Mouse (Mus musculus): ENCODE data around the gene Oscp1.

Oscp1 gene

DNA sequence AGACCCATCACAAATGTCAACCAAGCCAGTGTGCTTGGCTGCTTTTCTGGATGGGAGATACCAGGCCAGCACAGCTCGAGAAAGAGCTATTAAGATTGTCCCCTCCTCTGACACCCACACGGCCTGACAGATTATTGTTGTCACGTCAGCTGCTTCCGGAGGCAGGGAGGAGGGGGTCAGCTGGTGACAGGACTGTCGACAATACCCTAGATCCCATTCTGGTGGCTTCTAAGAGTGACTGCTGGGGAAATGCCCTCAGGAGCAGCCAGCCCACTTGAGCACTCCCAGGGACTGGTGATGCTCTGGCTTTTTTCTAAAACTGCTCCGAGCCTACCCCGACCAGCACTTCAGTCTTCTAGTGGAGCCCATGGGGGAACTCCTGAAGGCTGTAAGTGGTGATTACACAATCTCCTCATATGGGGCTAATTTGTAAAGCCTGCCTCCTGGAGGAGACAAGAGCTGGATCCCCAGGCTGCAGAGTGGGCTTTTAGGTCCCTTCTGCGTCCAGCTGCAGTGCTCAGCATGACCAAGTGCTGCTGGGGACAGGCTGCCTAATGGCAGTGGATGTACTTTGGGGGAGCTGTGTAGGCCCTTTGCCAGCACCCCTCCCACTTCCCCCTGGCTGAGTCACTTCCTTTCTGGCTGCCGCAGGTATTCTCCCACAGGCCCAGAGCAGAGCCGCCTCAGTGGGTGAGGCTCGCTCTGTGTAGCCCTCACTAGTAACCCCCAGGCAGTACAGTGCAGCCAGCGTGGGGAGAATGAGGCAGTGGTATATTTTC lies 52.2 kb downstream of the Oscp1 start:
- peak; percentile 91 for DNase-seq (ENCODE audit: low spot score)

DNA sequence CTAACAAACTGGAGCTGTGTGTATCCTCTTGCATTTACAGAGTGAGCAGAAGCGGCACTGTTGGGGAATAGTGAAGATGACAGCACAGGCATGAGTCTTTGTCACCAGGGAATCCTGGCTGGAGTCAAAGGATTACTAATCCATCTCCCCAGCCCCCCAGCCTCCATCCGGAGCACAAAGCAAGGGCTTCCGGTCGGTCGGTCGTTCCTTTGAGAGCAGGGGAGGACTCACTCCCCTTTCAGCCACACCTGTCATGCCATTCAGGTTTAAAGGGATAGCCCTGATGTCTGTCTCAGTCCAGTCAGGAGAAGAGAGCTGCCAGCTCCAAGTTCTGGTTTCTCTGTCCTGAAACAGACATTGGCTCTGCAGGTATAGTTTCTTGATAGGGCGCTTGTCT lies 52.8 kb downstream of the Oscp1 start:
- DNase-seq (ENCODE audit: low spot score) = no peak

- DNase-seq (ENCODE audit: low spot score) = no peak
These were observed 54.9 kb downstream of the Oscp1 start for GRCm38 (mm10) chr4:126113243-126113642.

DNA sequence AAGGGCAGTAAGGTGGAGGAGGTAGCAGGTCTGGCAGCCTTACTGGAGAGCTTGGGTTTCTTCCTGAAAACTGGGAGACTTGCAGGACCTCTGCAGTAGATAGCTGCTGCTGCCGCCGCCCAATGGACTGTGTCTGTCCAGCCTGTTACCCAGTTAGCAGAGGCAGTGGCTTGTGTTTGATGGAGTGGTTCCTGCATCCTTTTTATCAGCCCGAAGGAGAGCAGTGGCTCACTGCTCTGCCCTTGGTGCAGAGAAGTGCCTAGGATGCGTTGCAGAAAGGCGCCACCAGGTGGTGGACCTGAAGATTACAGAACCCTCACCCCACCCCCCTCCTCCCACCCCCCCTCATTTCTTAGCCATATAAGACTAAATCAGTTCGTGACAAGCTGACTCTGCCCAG lies 55.6 kb downstream of the Oscp1 start:
- DNase-seq (ENCODE audit: low spot score) = peak; percentile 58

- no peak for DNase-seq (ENCODE audit: low spot score)
These were observed 57.0 kb downstream of the Oscp1 start for GRCm38 (mm10) chr4:126115411-126115810.

DNA sequence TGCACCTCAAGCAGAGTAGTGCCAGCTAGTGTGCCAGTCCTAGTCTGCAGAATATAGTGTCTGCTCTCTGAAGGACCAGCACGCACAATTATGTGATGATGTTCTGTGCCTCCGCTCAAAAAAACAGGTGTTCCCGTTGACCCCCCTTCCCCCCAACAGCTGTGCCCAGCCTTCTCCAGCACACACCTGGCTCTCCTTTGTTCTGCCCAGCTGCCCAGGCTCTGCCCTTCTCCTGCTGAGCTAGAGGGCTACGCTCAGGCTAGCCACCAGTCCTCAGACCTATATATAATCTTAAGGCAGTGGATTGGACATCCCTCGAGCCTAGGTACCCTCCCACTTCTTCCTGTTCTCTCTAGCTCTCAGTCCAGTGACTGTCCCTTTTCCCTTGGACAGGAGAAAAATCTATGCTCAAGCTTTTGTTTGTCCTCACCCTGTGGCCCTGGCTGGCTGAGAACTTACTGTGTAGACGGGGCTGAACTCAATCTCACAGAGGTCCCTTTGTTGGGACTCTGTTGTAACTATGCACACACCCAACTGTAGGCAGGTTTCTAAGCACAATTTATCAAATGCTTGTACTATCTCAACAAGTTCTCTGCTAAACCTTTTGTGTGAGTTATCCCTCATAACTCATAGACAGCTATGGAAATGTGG lies 57.6 kb downstream of the Oscp1 start:
- no peak for DNase-seq (ENCODE audit: low spot score)

DNA sequence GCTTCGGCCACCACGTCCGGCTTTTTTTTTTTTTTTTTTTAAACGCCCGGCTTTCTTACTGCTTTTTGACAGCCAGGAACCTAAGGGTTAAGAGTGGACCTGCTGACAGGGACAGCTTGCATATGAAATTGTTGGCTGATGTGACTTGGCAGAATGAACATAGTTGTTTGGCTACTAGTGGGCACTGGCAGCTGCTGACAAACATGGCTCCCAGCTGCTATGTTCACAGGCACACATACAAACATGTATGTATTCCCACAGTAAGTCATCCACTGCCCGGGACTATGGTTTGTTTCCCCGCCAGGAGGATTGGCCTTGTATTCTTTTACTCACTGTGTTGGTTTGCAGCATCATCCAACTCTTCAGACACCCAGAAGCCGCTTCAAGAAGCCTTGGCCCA lies 58.8 kb downstream of the Oscp1 start:
- DNase-seq (ENCODE audit: low spot score) = no peak

GRCm38 (mm10) chr4:126118651-126119050 lies 60.3 kb downstream of the Oscp1 start:
- DNase-seq (ENCODE audit: low spot score) = no peak

DNA sequence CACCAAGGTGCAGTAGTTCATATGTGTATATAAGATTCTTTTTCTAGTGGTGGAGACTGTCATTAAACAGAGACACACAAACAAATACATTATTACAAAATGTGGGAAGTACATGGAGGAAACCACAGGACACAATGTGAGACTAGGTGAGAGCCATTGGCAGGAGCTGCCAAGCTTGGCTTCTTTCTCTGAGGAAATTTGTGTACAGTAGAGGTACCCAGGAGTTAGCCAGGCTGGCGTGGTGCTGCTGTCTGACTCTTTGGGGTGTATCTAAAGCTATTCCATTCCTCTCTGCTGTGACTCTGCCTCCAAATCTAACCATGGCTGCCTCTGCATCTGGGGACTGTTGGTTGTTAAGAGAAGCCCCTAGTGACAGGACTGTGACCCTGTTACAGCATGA lies 60.7 kb downstream of the Oscp1 start:
- no peak for DNase-seq (ENCODE audit: low spot score)

DNA sequence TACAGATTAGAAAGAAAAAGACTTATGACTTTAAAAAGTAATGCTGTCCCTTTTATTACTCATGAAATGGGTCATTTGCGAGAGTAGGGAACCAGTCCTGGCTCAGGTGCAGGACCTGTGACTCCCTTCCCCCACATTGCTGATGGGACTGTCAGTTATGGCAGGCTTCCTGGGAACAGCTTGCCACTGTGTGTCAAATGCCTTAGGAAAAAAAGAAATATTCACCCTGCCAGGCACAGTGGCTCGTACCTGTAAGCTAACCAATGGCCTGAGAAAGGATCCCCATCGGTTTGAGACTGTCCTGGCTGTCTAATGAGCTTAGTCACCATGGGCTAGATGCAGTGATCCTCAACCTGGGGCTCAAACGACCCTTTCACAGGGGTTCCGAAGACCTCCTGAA lies 61.7 kb downstream of the Oscp1 start:
- no peak for DNase-seq (ENCODE audit: low spot score)

DNA sequence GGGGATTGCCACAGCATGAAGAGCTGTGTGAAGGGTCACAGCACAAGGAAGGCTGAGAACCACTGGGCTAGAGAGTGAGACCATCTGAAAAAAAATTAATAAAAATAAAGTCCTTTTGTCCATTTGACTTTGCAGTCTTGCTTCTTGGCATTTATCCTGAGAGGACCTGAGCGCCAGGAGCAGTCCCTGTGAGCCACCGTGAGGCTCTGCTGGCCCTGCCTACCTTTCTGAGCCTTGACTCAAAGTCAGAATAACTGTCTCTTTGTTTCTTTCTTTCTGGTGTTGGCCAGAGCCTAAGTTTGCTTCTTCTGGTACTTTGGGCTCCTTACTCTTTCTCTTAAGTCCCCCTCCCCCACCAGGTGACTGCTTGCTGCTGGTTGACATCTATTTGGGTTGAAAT lies 62.1 kb downstream of the Oscp1 start:
- DNase-seq (ENCODE audit: low spot score) = no peak

DNA sequence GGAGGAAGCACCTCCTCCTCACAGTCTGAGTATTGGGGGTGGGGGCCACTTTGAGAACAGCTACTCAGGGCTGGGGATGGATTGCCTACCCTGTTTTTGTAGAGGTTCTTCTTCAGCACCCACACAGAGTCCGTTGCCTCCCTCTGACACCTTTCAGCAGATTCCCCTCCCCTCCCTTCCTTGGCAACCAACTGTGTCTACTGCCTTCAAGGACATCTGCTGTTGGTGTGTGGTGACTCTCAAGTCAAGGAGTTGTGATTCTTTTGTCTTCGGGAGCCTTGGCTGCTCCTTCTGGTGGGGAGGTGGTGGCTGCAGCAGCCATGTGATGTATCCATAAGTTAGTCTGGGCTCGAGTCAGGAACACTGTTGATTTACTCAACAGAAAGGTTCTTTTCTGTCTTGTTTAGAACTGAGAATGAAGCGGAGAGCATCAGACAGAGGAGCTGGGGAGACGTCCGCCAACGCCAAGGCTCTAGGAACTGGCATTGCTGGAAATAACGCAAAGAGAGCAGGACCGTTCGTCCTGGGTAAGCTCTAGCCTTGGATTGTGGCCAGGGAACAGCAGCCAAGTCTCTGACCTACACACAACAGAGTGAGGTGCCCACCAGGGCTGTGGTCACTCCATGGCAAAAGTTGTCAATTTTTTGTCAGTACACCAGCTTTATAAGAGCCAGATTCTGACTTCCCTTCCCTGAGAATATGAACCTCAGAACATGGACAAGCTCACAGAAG lies 65.1 kb downstream of the Oscp1 start:
- DNase-seq (ENCODE audit: low spot score) = no peak

DNA sequence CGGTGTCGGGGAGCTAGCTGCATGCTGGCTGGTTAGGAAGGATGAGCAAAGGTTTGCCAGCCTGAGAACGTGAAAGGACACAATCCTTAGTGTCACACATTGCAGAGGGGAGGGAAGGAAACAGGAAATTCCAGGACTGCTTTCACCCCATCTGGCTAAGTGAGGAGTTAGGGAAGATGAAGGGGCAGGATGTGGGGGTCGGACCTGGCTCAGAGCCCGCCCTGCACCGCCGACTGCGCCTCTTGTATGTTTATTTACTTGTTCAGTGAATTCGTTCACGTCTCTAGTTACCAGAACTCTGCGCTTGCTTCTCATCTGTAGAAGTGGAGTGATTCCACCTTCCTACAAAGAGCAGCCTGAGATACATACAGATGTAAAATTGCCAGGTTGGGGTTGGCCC lies 72.1 kb downstream of the Oscp1 start:
- DNase-seq (ENCODE audit: low spot score) = peak; percentile 45

GRCm38 (mm10) chr4:126131290-126132121 lies 73.1 kb downstream of the Oscp1 start:
- DNase-seq (ENCODE audit: low spot score) = peak; percentile 80

- peak; percentile 62 for DNase-seq (ENCODE audit: low spot score)
These were observed 74.4 kb downstream of the Oscp1 start for GRCm38 (mm10) chr4:126132636-126133264.

DNA sequence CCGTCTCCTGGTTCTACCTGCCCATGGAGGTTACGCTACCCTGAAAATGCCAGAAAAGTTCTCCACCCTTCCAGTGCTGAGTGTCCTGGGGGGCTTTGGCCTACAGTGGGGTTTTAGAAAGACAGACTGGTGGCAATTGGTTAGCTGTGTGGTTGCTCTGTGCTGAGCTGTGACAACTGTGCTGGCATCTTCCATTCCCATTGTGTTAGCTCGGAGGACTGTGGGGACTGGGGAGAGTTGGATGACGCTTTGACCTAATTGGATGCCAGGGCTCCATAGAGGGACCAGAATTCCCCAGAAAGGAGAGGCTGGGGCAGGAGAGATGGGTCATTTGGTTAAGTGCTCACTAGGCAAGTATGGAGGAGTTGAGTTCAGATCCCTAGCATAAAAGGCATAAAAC lies 75.9 kb downstream of the Oscp1 start:
- DNase-seq (ENCODE audit: low spot score) = no peak

GRCm38 (mm10) chr4:126134639-126135038 lies 76.3 kb downstream of the Oscp1 start:
- DNase-seq (ENCODE audit: low spot score) = no peak

DNA sequence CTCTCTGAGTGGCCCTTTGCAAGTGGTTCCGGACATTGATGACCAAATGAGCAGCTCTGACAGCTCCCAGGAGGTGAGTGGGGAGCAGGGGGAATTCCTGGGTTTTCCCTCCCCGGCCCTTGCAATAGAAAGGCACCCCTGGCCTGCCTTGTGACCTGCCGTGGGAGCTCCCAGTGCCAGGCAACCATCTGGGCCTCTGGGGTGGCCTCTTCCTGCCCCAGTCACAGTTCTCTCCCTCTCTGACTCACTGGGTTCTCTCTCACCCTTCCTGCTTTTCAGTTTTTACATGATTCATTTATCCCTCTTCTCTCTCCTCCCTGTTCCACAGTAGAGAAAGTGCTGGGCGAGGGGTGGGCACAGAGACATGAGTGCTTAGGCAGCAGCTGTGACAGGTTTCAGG lies 79.4 kb downstream of the Oscp1 start:
- DNase-seq (ENCODE audit: low spot score) = no peak

GRCm38 (mm10) chr4:126141021-126141420 lies 82.7 kb downstream of the Oscp1 start:
- DNase-seq (ENCODE audit: low spot score) = no peak

Measured in lung, postnatal 25 days (tissue).